Mouse (Mus musculus) heart, embryonic 16.5 days (tissue): ENCODE results near the gene Tmeff2. TPM values are rescaled to one million over a fixed set of nuclear protein-coding genes. Genes with fewer than 3 reads are reported as not detected.

Experiments used
- ATAC-seq: fragments of 200-750 bp; cut with Nextera tagmentation; replicated peaks from 2 replicates; pipeline ENCODE4 v1.8.0; 2017; ENCODE audit warnings: moderate number of reproducible peaks; ENCODE audit not compliant: insufficient read depth, low FRiP score; ENCODE audit errors: extremely low read depth
- H3K27ac ChIP-seq: fragments of 300-500 bp; sonication (generic); 2 replicates; pipeline ENCODE4 v1.5.1; 2014; ENCODE audit warnings: mild to moderate bottlenecking, low read length, control low read depth, moderate library complexity
- H3K27me3 ChIP-seq: fragments of 300-500 bp; sonication (generic); 2 replicates; pipeline ENCODE4 v1.6.1; 2014; ENCODE audit warnings: low read length, mixed read lengths; ENCODE audit not compliant: control insufficient read depth, insufficient read depth
- H3K36me3 ChIP-seq: fragments of 300-500 bp; sonication (generic); 2 replicates; pipeline ENCODE4 v1.6.1; 2014; ENCODE audit not compliant: control insufficient read depth, insufficient read depth
- H3K4me1 ChIP-seq: fragments of 300-500 bp; sonication (generic); 2 replicates; pipeline ENCODE4 v1.6.1; 2014; ENCODE audit warnings: low read length, mixed read lengths; ENCODE audit not compliant: control insufficient read depth, insufficient read depth
- H3K4me2 ChIP-seq: fragments of 300-500 bp; sonication (generic); 2 replicates; pipeline ENCODE4 v1.6.1; 2014; ENCODE audit warnings: low read depth, mild to moderate bottlenecking, control low read depth, low read length
- H3K4me3 ChIP-seq: fragments of 300-500 bp; sonication (generic); 2 replicates; pipeline ENCODE4 v1.5.1; 2014; ENCODE audit warnings: mild to moderate bottlenecking, control low read depth, low read length
- H3K9ac ChIP-seq: fragments of 300-500 bp; sonication (generic); 2 replicates; pipeline ENCODE4 v1.6.1; 2014; ENCODE audit warnings: low read length, control low read depth
- H3K9me3 ChIP-seq: fragments of 300-500 bp; sonication (generic); replicated peaks from 2 replicates; pipeline ENCODE4 v1.6.1; 2016; ENCODE audit warnings: low read length; ENCODE audit not compliant: control insufficient read depth
- WGBS: fragments of 180-500 bp; shearing (Covaris S2); extraction: QIAGEN DNeasy Blood & Tissue Kit; methylation state at CpG from one replicate; pipeline ENCODE4 v1.1.7; 2014; 5-methylcytosine and 5-hydroxymethylcytosine counted together
- polyA plus RNA-seq: library from polyadenylated mRNA; unstranded; fragments of >200 nt; fragmentation: Nextera tagmentation; extraction: Ambion mirVana; gene quantifications from 2 replicates; pipeline ENCODE4 v1.2.1, GENCODE M21; 2015

Tmeff2 gene
- polyA plus RNA-seq, 1 experiment from 2014 or later, result 2.4 TPM

GRCm38 (mm10) chr1:51040249-51040648 lies 139.8 kb downstream of the Tmeff2 start:
- WGBS, result 72% methylated on average over 5 of the region's 5 CpGs
- no peak overlapping the region for H3K9ac ChIP-seq
- no peak for ATAC-seq
- no peak overlapping the region for H3K4me2 ChIP-seq
- H3K27me3 ChIP-seq, result no peaks in the 10 kb centered on the region
- H3K4me1 ChIP-seq, result no peaks in the 10 kb centered on the region
- H3K36me3 ChIP-seq, result no peaks in the 10 kb centered on the region
- no peak overlapping the region for H3K4me3 ChIP-seq
- H3K27ac ChIP-seq, result no peak overlapping the region
- no peaks in the 10 kb centered on the region for H3K9me3 ChIP-seq

GRCm38 (mm10) chr1:51044810-51045209 lies 144.4 kb downstream of the Tmeff2 start:
- Histone ChIP-seq H3K9me3 (no peaks in the 10 kb centered on the region), H3K36me3 (no peaks in the 10 kb centered on the region), H3K4me3 (no peak overlapping the region), H3K27ac (no peak overlapping the region), H3K27me3 (no peaks in the 10 kb centered on the region), H3K4me1 (no peaks in the 10 kb centered on the region), H3K4me2 (no peak overlapping the region), H3K9ac (no peak overlapping the region)
- ATAC-seq, result no peak
- 89% methylated on average over 7 of the region's 7 CpGs for WGBS

GRCm38 (mm10) chr1:51064549-51064948 lies 164.1 kb downstream of the Tmeff2 start:
- no peaks in the 10 kb centered on the region for H3K36me3 ChIP-seq
- no peaks in the 10 kb centered on the region for H3K27me3 ChIP-seq
- H3K4me1 ChIP-seq, result no peaks in the 10 kb centered on the region
- ATAC-seq, result no peak
- H3K27ac ChIP-seq, result no peak overlapping the region
- H3K9ac ChIP-seq, result no peak overlapping the region
- no peak overlapping the region for H3K4me3 ChIP-seq
- no peak overlapping the region for H3K4me2 ChIP-seq
- no peaks in the 10 kb centered on the region for H3K9me3 ChIP-seq

GRCm38 (mm10) chr1:51065652-51066051 lies 165.2 kb downstream of the Tmeff2 start:
- H3K9ac ChIP-seq, result no peak overlapping the region
- 78% methylated on average over 2 of the region's 2 CpGs for WGBS
- H3K4me1 ChIP-seq, result no peaks in the 10 kb centered on the region
- H3K9me3 ChIP-seq, result no peaks in the 10 kb centered on the region
- no peak overlapping the region for H3K27ac ChIP-seq
- no peak overlapping the region for H3K4me2 ChIP-seq
- no peaks in the 10 kb centered on the region for H3K27me3 ChIP-seq
- H3K36me3 ChIP-seq, result no peaks in the 10 kb centered on the region
- ATAC-seq, result no peak
- H3K4me3 ChIP-seq, result no peak overlapping the region

GRCm38 (mm10) chr1:51068814-51069213 lies 168.4 kb downstream of the Tmeff2 start:
- Histone ChIP-seq H3K27ac (no peak overlapping the region), H3K36me3 (no peaks in the 10 kb centered on the region), H3K4me2 (no peak overlapping the region), H3K27me3 (no peaks in the 10 kb centered on the region), H3K9ac (no peak overlapping the region), H3K4me3 (no peak overlapping the region), H3K9me3 (no peaks in the 10 kb centered on the region), H3K4me1 (no peaks in the 10 kb centered on the region)
- WGBS, result 63% methylated on average over 3 of the region's 3 CpGs
- ATAC-seq, result no peak

- Histone ChIP-seq H3K9ac (no peak overlapping the region), H3K4me1 (no peaks in the 10 kb centered on the region), H3K27me3 (no peaks in the 10 kb centered on the region), H3K4me2 (no peak overlapping the region), H3K27ac (no peak overlapping the region), H3K9me3 (no peaks in the 10 kb centered on the region), H3K36me3 (no peaks in the 10 kb centered on the region), H3K4me3 (no peak overlapping the region)
- ATAC-seq, result no peak
- WGBS, result 74% methylated on average over 2 of the region's 2 CpGs
These were observed 168.8 kb downstream of the Tmeff2 start for GRCm38 (mm10) chr1:51069288-51069687.

- Histone ChIP-seq H3K27me3 (no peaks in the 10 kb centered on the region), H3K27ac (no peak overlapping the region), H3K4me2 (no peak overlapping the region), H3K36me3 (no peaks in the 10 kb centered on the region), H3K9me3 (no peaks in the 10 kb centered on the region), H3K4me3 (no peak overlapping the region), H3K4me1 (no peaks in the 10 kb centered on the region), H3K9ac (no peak overlapping the region)
- ATAC-seq, result no peak
- WGBS, result 72% methylated on average over 3 of the region's 3 CpGs
These were observed 173.6 kb downstream of the Tmeff2 start for GRCm38 (mm10) chr1:51074076-51074475.

- no peaks in the 10 kb centered on the region for H3K4me1 ChIP-seq
- no peak for ATAC-seq
- WGBS, result 78% methylated on average over 15 of the region's 15 CpGs
- H3K9me3 ChIP-seq, result no peaks in the 10 kb centered on the region
- no peaks in the 10 kb centered on the region for H3K36me3 ChIP-seq
- H3K4me2 ChIP-seq, result no peak overlapping the region
- H3K4me3 ChIP-seq, result no peak overlapping the region
- H3K27me3 ChIP-seq, result no peaks in the 10 kb centered on the region
- H3K27ac ChIP-seq, result no peak overlapping the region
- H3K9ac ChIP-seq, result no peak overlapping the region
These were observed 175.6 kb downstream of the Tmeff2 start for GRCm38 (mm10) chr1:51075785-51076771.

- Histone ChIP-seq H3K4me3 (no peak overlapping the region), H3K9me3 (no peaks in the 10 kb centered on the region), H3K9ac (no peak overlapping the region), H3K4me1 (no peaks in the 10 kb centered on the region), H3K4me2 (no peak overlapping the region), H3K27me3 (no peaks in the 10 kb centered on the region), H3K36me3 (no peaks in the 10 kb centered on the region), H3K27ac (no peak overlapping the region)
- WGBS, result 70% methylated on average over 2 of the region's 2 CpGs
- ATAC-seq, result no peak
These were observed 188.5 kb downstream of the Tmeff2 start for GRCm38 (mm10) chr1:51088921-51089320.
